Mouse (Mus musculus) MEL (cell line): ENCODE data around the gene Ctc1.
A peak's percentile ranks its signal among the peaks of the same experiment; 100 is the strongest.

ENCODE experiments used
- CHD2 ChIP-seq: IDR thresholded peaks from 2 replicates; pipeline ENCODE4 v1.6.1; 2011; ENCODE audit warnings: low read length, improper control_type of control experiment
- CTCF ChIP-seq, 3 experiments: IDR thresholded peaks in 2 of 3; conservative IDR thresholded peaks in 1 of 3; 2 replicates each; pipeline ENCODE4 v1.5.1; 2011 to 2012; ENCODE audit warnings: low read length in 3 of 3, low read depth in 2 of 3, mild to moderate bottlenecking in 2 of 3, improper control_type of control experiment in 1 of 3, inconsistent platforms in 1 of 3, mixed read lengths in 1 of 3, moderate library complexity in 1 of 3; ENCODE audit not compliant: control insufficient read depth in 1 of 3, insufficient read depth in 1 of 3, poor library complexity in 1 of 3, severe bottlenecking in 1 of 3
- E2F4 ChIP-seq: IDR thresholded peaks from 2 replicates; pipeline ENCODE4 v1.6.1; 2011; ENCODE audit warnings: low read depth, low read length, improper control_type of control experiment, borderline replicate concordance
- HCFC1 ChIP-seq: IDR thresholded peaks from 2 replicates; pipeline ENCODE4 v1.6.1; 2012; ENCODE audit warnings: low read depth, mild to moderate bottlenecking, inconsistent platforms, low read length, improper control_type of control experiment, moderate library complexity
- MAFK ChIP-seq: IDR thresholded peaks from 2 replicates; pipeline ENCODE4 v1.6.1; 2011; ENCODE audit warnings: low read depth, mild to moderate bottlenecking, low read length, improper control_type of control experiment, borderline replicate concordance
- POLR2A ChIP-seq, 2 experiments: IDR thresholded peaks; 2 replicates each; pipeline ENCODE4 v1.6.1; 2011 to 2012; ENCODE audit warnings: low read length in 2 of 2, mild to moderate bottlenecking in 2 of 2, control low read depth in 1 of 2, improper control_type of control experiment in 1 of 2, low read depth in 1 of 2, moderate library complexity in 1 of 2; ENCODE audit not compliant: control insufficient read depth in 1 of 2, insufficient read depth in 1 of 2, poor library complexity in 1 of 2
- POLR2AphosphoS2 ChIP-seq: IDR thresholded peaks from 2 replicates; pipeline ENCODE4 v1.6.1; 2011; ENCODE audit warnings: low read length, improper control_type of control experiment
- SMC3 ChIP-seq: IDR thresholded peaks from 2 replicates; pipeline ENCODE4 v1.6.1; 2011; ENCODE audit warnings: low read depth, low read length, improper control_type of control experiment
- TAL1 ChIP-seq: IDR thresholded peaks from 2 replicates; pipeline ENCODE4 v1.6.1; 2012; ENCODE audit warnings: mild to moderate bottlenecking, inconsistent platforms, low read length, moderate library complexity, mixed read lengths
- ZC3H11A ChIP-seq: IDR thresholded peaks from 2 replicates; pipeline ENCODE4 v1.6.1; 2012; ENCODE audit warnings: low read depth, mild to moderate bottlenecking, inconsistent platforms, low read length, improper control_type of control experiment

GRCm38 (mm10) chr11:69073951-69074775 is 58.5 kb downstream of the Ctc1 start:
- TF ChIP-seq POLR2A (IDR thresholded peaks at IDR 0.05; ENCODE audit: control insufficient read depth in 1 of 2, insufficient read depth in 1 of 2, low read depth in 1 of 2, low read length in 2 of 2, poor library complexity in 1 of 2) (no peak), POLR2AphosphoS2 (no peak), E2F4 (no peak), MAFK (no peak), CTCF (IDR thresholded peaks at IDR 0.05 in 2 of 3, conservative IDR thresholded peaks at IDR 0.05 in 1 of 3; ENCODE audit: control insufficient read depth in 1 of 3, insufficient read depth in 1 of 3, low read depth in 2 of 3, low read length in 3 of 3, poor library complexity in 1 of 3, severe bottlenecking in 1 of 3) (no peak), SMC3 (0 out of 2 replicates have a peak, but pooled peaks have one; percentile 3), CHD2 (no peak), TAL1 (no peak), ZC3H11A (no peak), HCFC1 (no peak)
